Mouse (Mus musculus): ENCODE measurements around the gene Zmiz2.

- TF ChIP-seq FLI1 (IDR thresholded peaks at IDR 0.05; ENCODE audit: low read length), result no peak
- TF ChIP-seq GATA1 (IDR thresholded peaks at IDR 0.05; ENCODE audit: borderline replicate concordance, low read length), result no peak
Observed at GRCm38 (mm10) chr11:6410050-6410602, 21.3 kb downstream of the Zmiz2 start.

All from megakaryocyte, embryonic 14.5 days (primary cell).